Mouse (Mus musculus): ENCODE results near the gene Mgea5. TPM values are rescaled to one million over a fixed set of nuclear protein-coding genes. Genes with fewer than 3 reads are reported as not detected.

Mgea5 gene
- 113 and 121 TPM in 2 replicates for polyA plus RNA-seq (2016; fragmentation: Nextera tagmentation; extraction: Ambion mirVana)

DNA sequence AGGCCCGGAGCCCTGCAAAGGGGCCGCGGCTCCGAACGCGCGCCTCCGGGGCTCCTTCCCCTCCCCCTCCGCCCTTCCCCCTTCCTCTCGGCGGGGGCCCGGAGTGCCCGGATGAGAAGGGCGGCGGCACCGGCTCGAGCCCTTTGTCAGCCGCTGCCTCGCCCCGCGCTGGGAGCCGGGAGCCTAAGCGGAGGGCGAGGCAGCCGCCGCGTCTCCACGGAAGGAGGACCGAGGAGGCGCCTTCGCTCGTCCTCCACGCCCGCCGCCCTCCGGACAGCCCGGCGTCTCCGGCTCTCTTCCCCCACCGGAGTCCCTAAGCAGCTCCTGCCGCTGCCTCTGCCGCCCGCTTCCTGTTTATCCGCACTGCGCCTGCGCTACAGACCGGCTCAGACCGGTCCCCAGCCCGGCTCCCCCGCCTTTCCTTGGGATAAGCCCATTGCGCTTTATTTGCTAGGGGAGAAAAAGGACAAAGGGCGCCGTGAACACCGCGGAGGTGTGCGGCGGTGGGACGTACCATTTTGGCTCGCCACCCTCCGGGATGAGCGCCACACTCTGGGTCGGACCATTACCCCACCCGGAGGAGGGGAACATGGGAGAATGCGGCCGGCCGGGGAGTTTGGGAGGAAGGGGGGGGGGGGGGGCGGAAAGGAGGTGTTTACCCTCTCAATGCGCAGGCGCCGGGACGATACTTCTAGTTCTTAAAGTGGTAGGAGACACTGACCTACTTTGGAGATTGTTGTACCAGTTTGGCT lies at the start of gene Mgea5:
Gene Mgea5, minus strand, starts transcription at position 657 of the 752 bp plus-strand sequence.
- Histone ChIP-seq H3K4me2 (replicated peaks) (peak within 1 kb of the TSS; percentile 71), H3K9me3 (replicated peaks) (no peaks in the 10 kb centered on the region), H3K9ac (peak within 1 kb of the TSS; percentile 95), H3K4me1 (peaks cover 26% of the 10 kb centered on the region), H3K27ac (peak within 1 kb of the TSS; percentile 99), H3K4me3 (peak within 1 kb of the TSS; percentile 99), H3K36me3 (peaks cover 9% of the 10 kb centered on the region), H3K27me3 (no peaks in the 10 kb centered on the region)
- ATAC-seq (ENCODE audit: low FRiP score) = peak; percentile 97
- WGBS = under 1% methylated on average over 64 of the region's 71 CpGs

DNA sequence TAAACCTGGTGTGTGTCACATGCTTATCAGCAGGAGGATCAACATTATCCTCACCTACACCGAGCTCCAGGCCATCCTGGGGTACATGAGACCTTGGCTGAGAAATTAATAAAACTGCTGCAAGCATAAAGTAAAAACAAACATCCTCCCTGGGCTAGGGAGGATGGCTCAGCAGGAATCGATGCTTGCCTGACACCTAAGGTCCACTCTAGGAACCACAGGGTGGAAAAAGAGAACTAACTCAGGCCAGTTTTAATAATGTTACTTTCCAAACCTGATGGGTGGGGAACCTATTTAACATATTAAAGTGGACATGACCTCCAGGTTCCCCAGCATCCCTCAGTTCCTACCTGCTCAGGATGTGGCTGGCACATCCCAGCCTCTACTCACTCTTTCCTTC lies 47.0 kb upstream of the Mgea5 start:
- Histone ChIP-seq H3K4me1 (no peaks in the 10 kb centered on the region), H3K4me3 (no peak overlapping the region), H3K9me3 (replicated peaks) (peaks cover 4% of the 10 kb centered on the region; the same call in 1 of the 2 replicates), H3K27ac (no peak overlapping the region), H3K27me3 (no peaks in the 10 kb centered on the region), H3K4me2 (replicated peaks) (no peak overlapping the region), H3K9ac (no peak overlapping the region), H3K36me3 (no peaks in the 10 kb centered on the region)
- no peak for ATAC-seq (ENCODE audit: low FRiP score)
- WGBS = 59% methylated on average over 2 of the region's 2 CpGs

DNA sequence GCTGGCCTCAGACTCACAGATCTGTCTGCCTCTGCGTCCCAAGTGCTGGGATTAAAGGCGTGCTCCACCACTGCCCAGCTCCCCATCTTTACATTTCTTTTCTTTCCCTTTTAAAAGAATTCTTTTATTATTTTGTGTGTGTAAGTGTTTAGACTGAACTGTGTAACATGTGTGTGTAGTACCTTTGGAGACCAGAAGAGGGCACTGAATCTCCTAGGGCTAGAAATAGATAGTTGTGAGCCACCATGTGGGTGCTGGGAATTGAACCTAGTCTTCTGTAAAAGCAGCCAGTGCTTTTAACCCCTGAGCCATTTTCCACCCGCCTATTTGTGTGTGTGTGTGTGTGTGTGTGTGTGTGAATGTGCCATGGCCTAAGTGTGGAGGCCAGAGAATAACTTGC lies 44.1 kb upstream of the Mgea5 start:
- ATAC-seq (ENCODE audit: low FRiP score) = no peak
- 95% methylated on average over 3 of the region's 3 CpGs for WGBS
- peaks cover 4% of the 10 kb centered on the region; the same call in 1 of the 2 replicates for H3K9me3 ChIP-seq (replicated peaks)
- H3K36me3 ChIP-seq = no peaks in the 10 kb centered on the region
- H3K4me1 ChIP-seq = no peaks in the 10 kb centered on the region
- H3K9ac ChIP-seq = no peak overlapping the region
- no peaks in the 10 kb centered on the region for H3K27me3 ChIP-seq
- no peak overlapping the region for H3K4me2 ChIP-seq (replicated peaks)
- H3K27ac ChIP-seq = no peak overlapping the region
- no peak overlapping the region for H3K4me3 ChIP-seq

DNA sequence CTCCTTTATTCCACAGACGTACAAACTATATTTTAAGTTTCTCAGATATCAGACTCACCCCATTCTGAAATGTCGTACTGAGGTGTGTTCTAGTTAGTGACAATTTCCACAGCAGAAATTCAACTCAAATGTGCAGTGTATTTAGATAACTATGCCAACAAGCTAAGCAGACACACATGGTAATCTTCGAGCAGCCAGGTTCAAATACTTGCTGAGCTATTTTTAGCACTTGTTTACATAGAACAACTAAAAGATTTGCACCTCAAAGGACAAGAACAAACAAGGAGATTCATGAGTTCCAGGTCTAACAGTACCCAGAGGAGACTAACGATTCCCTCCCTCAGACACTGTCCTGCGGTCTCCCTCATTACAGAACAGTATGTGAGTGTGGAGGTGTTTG lies 43.5 kb upstream of the Mgea5 start:
- ATAC-seq (ENCODE audit: low FRiP score) = no peak
- 85% methylated on average over 5 of the region's 5 CpGs for WGBS

DNA sequence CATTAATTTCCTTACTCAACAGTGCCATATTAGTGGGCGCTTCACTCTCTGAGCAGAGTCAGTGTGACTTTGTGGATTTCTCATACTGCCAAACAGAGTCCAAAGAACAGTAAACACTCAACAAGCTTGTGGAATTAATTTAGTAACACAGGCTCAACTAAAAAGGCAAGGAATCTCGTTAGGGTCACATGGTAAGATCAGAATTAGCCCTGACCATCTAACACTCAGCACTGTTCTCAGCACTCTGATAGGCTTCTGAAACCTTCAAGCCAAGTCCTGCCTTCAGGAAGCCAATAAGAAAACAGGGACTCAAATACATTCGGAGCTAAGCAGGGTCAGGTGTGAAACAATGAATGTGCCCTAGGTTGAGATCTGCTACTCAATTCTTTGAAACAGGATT lies 42.5 kb upstream of the Mgea5 start:
- ATAC-seq (ENCODE audit: low FRiP score) = no peak
- H3K9ac ChIP-seq = no peak overlapping the region
- WGBS = 89% methylated on average over 3 of the region's 3 CpGs
- H3K9me3 ChIP-seq (replicated peaks) = peaks cover 4% of the 10 kb centered on the region; the same call in 1 of the 2 replicates
- no peak overlapping the region for H3K4me2 ChIP-seq (replicated peaks)
- no peak overlapping the region for H3K4me3 ChIP-seq
- 0 out of 2 replicates have a peak, but pooled peaks cover 3% of the 10 kb centered on the region for H3K4me1 ChIP-seq
- H3K27me3 ChIP-seq = no peaks in the 10 kb centered on the region
- H3K27ac ChIP-seq = no peak overlapping the region
- no peaks in the 10 kb centered on the region for H3K36me3 ChIP-seq

More for the DNA sequence above, 43.5 kb upstream of the Mgea5 start:
- Histone ChIP-seq H3K4me3 (no peak overlapping the region), H3K4me2 (replicated peaks) (no peak overlapping the region), H3K9me3 (replicated peaks) (peaks cover 4% of the 10 kb centered on the region; the same call in 1 of the 2 replicates), H3K27me3 (no peaks in the 10 kb centered on the region), H3K36me3 (no peaks in the 10 kb centered on the region), H3K4me1 (no peaks in the 10 kb centered on the region), H3K27ac (no peak overlapping the region), H3K9ac (no peak overlapping the region)

DNA sequence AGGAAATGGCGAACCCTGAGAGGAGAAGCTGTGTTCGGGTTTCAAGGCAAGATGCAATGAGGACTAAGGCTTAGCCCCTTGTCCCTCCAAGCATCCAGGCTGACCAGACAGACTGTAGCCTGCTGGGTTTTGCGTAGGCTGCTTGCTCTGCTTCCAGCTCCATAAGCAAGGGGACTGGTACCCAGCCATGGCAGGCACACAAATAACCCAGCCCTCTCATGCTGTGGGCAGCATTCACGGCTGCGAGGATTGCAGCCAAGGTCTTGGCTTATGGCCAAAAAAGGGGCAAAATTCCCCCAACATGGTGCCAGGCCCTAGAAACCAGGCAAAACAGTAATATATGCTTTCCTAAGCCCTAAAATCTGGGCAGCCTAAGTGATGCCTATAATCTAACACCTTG lies 38.2 kb upstream of the Mgea5 start:
- H3K27me3 ChIP-seq = no peaks in the 10 kb centered on the region
- H3K36me3 ChIP-seq = 0 out of 2 replicates have a peak, but pooled peaks cover 2% of the 10 kb centered on the region
- no peak overlapping the region for H3K4me2 ChIP-seq (replicated peaks)
- no peak overlapping the region for H3K9ac ChIP-seq
- peaks cover 4% of the 10 kb centered on the region for H3K4me1 ChIP-seq
- no peak overlapping the region for H3K4me3 ChIP-seq
- H3K27ac ChIP-seq = no peak overlapping the region
- WGBS = 69% methylated on average over 5 of the region's 5 CpGs
- no peaks in the 10 kb centered on the region for H3K9me3 ChIP-seq (replicated peaks)
- no peak for ATAC-seq (ENCODE audit: low FRiP score)

DNA sequence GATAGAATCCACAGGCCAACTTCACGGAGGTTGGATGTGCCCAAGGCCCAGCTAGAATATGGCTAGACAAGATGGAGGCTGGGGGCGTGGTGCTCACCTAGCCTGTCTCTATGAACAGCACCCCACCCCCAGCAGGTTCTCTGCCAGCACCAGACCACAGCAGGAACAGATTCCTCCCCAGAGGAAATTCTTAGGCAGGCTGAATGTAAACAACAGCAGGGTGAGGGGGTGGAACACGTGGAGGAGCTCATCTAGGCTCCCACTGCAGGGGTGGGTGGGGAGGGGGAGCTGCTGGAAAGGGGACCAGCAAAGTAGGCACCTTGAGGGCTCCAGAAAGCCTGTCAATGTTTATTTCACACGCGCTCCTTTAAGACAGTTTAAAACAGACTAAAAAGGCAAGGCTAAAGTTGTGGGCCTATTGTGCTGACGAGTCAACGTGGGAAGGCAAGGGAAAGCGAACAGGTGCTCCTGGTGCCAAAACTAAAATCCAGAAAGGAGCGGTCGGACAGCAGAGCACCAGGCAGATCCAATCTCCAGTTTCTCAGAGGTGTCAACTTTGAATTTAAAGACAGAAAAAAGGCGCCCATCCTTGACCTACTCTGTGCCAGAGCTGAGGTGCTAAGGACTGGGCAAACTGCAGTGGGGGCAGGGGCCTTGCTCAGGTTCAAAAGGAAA lies 34.3 kb upstream of the Mgea5 start:
- WGBS = 77% methylated on average over 11 of the region's 11 CpGs
- no peak overlapping the region for H3K4me2 ChIP-seq (replicated peaks)
- no peak overlapping the region for H3K4me3 ChIP-seq
- peaks cover 26% of the 10 kb centered on the region for H3K4me1 ChIP-seq
- H3K9ac ChIP-seq = no peak overlapping the region
- H3K27ac ChIP-seq = no peak overlapping the region
- no peak for ATAC-seq (ENCODE audit: low FRiP score)
- peaks cover 16% of the 10 kb centered on the region for H3K27me3 ChIP-seq
- H3K36me3 ChIP-seq = 0 out of 2 replicates have a peak, but pooled peaks cover 2% of the 10 kb centered on the region
- H3K9me3 ChIP-seq (replicated peaks) = no peaks in the 10 kb centered on the region

DNA sequence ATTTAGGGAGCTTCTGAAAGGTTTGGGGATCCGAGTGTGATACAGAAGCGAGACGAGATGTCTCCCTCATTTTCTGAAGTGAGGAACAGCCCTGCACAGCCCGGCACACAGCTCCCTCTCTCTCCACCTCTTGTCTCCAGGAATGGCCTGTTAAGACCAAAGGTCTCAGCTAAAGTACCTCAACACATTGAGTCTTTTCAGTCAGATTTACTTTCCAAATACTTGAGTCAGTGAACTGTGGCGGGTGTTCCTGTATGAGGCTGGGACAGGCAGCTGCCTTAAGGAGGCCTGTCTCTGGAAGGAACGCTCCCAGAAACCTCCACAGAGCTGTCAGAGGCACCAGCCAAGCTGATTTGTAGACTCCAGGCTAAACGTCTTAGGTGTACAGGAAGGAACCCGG lies 33.1 kb upstream of the Mgea5 start:
- WGBS = 20% methylated on average over 8 of the region's 8 CpGs
- Histone ChIP-seq H3K36me3 (0 out of 2 replicates have a peak, but pooled peaks cover 2% of the 10 kb centered on the region), H3K27ac (no peak overlapping the region), H3K27me3 (peaks cover 19% of the 10 kb centered on the region), H3K4me1 (peaks cover 36% of the 10 kb centered on the region), H3K4me2 (replicated peaks) (peak overlapping the region; percentile 85; the same call in 1 of the 2 replicates), H3K4me3 (no peak overlapping the region), H3K9me3 (replicated peaks) (no peaks in the 10 kb centered on the region), H3K9ac (no peak overlapping the region)
- no peak for ATAC-seq (ENCODE audit: low FRiP score)

DNA sequence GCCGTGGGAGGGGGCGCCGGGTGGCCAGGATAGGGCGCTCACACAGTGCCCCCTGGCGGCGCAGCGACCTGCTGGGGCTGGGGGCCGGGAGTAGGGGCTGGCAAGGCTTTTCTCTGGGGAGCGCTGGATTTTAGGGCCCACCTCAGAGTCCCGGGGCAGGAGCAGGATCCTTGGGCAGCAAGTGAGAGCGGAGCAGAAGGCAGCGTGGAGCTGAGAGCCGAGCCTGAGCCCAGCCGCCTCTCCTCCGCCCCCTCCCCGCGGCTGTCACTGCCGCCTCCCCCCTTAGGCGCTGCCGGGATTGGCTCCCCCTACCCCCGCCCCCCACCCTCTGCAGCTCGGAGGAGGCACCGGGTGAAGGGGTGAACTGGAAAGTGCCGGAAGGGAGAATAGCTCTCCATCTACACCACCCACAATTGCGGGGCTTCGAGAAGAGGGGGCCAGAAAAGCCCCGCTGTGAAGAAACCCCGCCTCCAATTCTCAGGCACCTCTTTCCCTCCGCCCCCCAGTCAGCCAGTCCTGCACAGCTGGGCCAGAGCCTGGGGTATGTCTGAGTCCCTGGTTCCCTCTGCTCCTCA lies 32.3 kb upstream of the Mgea5 start, which contains the start of gene Kcnip2:
Gene Kcnip2, minus strand, starts transcription at position 231 of the 575 bp plus-strand sequence.
- Histone ChIP-seq H3K27me3 (peaks cover 22% of the 10 kb centered on the region), H3K4me1 (peaks cover 43% of the 10 kb centered on the region), H3K36me3 (0 out of 2 replicates have a peak, but pooled peaks cover 2% of the 10 kb centered on the region), H3K4me3 (peak within 1 kb of the TSS; percentile 39), H3K27ac (no peak within 1 kb of the TSS), H3K4me2 (replicated peaks) (peak within 1 kb of the TSS; percentile 85), H3K9me3 (replicated peaks) (no peaks in the 10 kb centered on the region), H3K9ac (peak within 1 kb of the TSS; percentile 60)
- under 1% methylated on average over 21 of the region's 29 CpGs for WGBS
- peak; percentile 52 for ATAC-seq (ENCODE audit: low FRiP score)

DNA sequence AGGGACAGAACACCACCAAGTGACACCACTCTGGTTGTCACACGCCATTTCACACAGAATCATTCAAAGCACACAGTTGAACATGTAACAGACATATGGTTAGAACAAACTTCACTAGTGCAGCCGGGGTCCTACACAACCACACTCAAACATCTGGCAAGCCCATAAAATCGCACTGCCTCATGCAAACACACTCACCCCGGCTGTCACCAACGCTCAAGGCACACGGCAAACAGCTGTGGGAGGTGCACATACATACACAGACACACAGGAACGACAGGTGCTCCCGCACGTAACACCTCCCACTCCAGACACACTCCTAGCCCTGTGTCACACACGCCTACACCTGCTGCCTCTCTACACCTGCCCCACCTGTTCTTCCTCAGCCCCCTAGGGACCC lies 31.5 kb upstream of the Mgea5 start:
- H3K9ac ChIP-seq = peak overlapping the region; percentile 60; the same call in 1 of the 2 replicates

DNA sequence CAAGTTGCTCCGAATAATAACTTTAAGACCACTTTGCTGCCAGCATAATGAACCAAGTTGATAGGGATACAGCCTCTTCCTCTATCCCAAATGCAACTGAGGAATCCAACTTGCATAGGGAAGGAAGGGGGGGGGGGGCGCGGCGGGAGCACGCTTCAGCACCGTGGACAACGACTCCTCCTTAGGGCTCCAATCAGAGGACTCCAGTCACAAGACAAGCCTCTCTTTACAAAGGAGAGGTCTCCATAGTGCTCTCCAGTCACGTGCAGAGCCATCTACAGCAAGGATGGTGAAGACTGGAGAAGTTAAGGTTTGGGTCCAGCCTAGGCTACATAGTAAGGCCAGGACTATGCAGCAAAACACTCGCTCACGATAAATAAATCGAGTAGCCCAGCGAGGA lies 30.2 kb upstream of the Mgea5 start:
- ATAC-seq (ENCODE audit: low FRiP score) = no peak
- H3K4me1 ChIP-seq = peaks cover 44% of the 10 kb centered on the region
- H3K9me3 ChIP-seq (replicated peaks) = no peaks in the 10 kb centered on the region
- 12% methylated on average over 10 of the region's 12 CpGs for whole genome bisulfite sequencing
- no peak overlapping the region for H3K27ac ChIP-seq
- H3K4me2 ChIP-seq (replicated peaks) = no peak overlapping the region
- no peak overlapping the region for H3K4me3 ChIP-seq
- H3K36me3 ChIP-seq = 0 out of 2 replicates have a peak, but pooled peaks cover 2% of the 10 kb centered on the region
- no peak overlapping the region for H3K9ac ChIP-seq
- peaks cover 22% of the 10 kb centered on the region for H3K27me3 ChIP-seq

More for the DNA sequence above, 31.5 kb upstream of the Mgea5 start:
- Histone ChIP-seq H3K4me3 (peak overlapping the region; percentile 39), H3K4me2 (replicated peaks) (peak overlapping the region; percentile 85), H3K4me1 (peaks cover 44% of the 10 kb centered on the region), H3K9me3 (replicated peaks) (no peaks in the 10 kb centered on the region), H3K36me3 (0 out of 2 replicates have a peak, but pooled peaks cover 2% of the 10 kb centered on the region), H3K27ac (no peak overlapping the region), H3K27me3 (peaks cover 22% of the 10 kb centered on the region)
- ATAC-seq (ENCODE audit: low FRiP score) = no peak
- WGBS = 73% methylated on average over 10 of the region's 10 CpGs

DNA sequence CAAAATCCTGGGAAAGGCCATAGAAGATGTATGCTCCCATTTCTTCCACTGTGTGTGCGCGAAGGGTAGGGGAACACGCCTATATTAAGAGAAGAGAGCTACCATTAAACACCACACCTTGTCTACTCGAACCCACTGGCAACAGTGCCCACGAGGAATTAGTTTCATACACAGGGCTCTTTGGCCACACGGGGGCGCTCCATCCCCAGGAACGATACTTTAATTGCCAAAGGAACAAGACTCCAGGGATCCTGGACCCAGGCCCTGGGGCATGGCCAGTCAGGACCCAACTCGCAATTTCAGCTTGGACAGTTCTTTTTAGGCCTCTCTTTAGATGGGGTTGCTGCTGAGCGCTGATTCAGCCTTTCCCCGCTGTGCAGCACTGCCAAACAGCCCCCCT lies 29.6 kb upstream of the Mgea5 start:
- H3K4me1 ChIP-seq = peaks cover 44% of the 10 kb centered on the region

More for the DNA sequence above, 29.6 kb upstream of the Mgea5 start:
- ATAC-seq (ENCODE audit: low FRiP score) = 0 out of 2 replicates have a peak, but pooled peaks have one; percentile 5
- peaks cover 22% of the 10 kb centered on the region for H3K27me3 ChIP-seq
- H3K27ac ChIP-seq = no peak overlapping the region
- H3K9me3 ChIP-seq (replicated peaks) = no peaks in the 10 kb centered on the region
- H3K4me3 ChIP-seq = no peak overlapping the region
- no peak overlapping the region for H3K9ac ChIP-seq
- no peaks in the 10 kb centered on the region for H3K36me3 ChIP-seq
- peak overlapping the region; percentile 59; the same call in 1 of the 2 replicates for H3K4me2 ChIP-seq (replicated peaks)
- 6% methylated on average over 11 of the region's 11 CpGs for WGBS
